Mouse (Mus musculus) 416B (cell line): ENCODE measurements around the gene Hspb7.

Experiments used
- DNase-seq: peaks from one replicate; pipeline ENCODE4 v3.0.0; 2011; ENCODE audit warnings: low read depth

Hspb7 gene

DNA sequence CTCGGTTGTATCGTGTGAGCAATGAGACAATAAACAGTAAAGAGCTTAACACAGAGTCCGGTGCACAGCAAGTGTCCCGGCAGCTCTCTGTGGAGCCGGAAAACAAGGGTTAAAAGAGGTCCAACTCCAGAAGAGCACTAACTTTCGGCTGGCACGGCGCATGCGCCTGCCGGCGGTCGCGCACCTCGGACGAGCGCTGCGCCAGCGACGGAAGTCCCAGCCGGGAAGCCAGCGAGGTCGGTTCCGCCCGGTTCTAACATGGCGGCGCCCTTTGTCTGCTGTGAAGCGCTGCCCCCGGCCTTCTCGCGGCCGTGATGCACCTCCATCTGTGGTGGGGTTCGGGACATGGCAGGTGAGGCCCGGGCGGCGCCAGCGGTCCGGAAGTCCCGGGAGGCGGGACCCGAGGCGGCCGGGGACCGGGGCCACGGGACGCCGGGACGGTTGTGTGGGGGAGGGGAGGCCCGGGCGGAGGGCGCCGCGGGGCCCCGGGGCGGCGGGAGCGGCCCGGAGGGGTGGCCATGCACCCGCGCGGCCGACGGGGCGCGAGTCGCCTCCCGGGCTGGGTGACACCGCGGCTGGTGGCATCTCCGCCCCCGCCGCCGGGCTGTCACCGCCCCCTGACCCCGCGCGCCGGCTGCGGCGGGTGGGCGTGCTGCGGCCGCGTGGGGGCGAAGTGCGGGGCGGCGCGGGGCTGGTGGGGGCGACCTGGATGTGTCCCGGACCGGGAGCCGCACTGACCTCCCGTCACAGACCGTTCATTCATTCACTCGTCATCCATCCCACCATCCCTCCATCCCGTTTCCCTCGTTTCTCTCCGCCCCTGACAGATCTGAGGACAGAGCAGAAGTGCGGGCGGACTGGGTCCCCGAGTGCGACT lies 24.1 kb downstream of the Hspb7 start, which contains the start of gene Zbtb17:
Gene Zbtb17 (plus strand): TSS at position 204 of the 877 bp plus-strand sequence.
- peak; percentile 87 for DNase-seq

DNA sequence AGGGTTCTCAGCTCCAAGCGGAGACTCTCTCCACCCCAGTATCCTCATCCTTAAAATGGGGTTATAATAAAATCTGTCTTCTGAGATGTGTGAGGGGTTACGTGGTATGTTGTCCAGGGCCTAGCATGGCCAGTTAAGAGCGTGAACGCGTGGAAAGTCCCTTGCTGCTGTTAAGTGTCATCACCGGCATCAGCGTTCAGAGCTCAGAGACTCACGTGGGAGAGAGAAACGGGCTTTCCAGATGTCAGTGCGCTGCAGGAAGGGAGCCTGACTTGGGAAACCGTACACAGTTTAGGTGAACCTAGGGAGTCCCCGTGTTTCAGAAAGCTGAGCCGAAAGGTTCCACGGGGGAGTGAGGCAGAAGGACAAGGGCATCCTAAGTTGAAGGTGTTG lies 24.7 kb downstream of the Hspb7 start:
- no peak for DNase-seq

DNA sequence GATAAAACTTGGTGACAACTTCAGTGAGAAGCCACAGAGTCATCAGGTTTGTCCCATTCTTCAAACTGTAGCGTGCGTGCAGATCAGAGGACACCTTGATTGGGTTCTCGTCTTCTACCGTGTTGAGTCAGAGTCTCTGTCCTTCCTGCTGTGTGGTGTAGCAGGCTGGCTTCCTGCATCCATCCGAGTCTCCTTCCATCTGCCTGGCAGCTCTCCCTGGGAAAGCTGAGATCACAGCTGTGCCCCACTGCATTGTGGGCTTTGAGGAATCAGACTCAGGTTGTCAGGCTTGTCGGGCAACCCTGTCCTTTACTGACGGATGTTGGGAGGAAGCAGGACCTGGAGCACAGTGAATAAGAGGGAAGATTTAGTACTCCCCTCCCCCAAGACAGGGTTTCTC lies 25.6 kb downstream of the Hspb7 start:
- no peak for DNase-seq

DNA sequence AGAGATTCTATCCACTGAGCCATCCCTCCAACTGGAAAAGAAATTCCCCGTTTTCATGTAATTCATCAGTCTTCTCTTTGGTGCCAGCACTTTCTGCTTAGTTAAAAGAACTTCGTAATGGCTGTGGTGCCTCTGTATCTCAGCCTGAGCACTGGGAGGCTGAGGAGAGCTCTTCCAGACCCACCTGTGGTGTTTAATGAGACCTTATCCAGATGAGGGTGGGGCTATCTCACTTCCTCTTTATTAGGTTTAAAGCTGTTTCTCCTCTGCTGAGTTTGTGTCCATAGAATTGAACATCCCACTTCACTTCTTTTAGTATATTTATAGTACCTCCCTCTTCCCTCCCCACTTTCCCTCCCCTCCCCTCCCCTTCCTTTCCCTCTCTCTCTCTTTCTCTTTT lies 30.7 kb downstream of the Hspb7 start:
- DNase-seq, result peak; percentile 37

DNA sequence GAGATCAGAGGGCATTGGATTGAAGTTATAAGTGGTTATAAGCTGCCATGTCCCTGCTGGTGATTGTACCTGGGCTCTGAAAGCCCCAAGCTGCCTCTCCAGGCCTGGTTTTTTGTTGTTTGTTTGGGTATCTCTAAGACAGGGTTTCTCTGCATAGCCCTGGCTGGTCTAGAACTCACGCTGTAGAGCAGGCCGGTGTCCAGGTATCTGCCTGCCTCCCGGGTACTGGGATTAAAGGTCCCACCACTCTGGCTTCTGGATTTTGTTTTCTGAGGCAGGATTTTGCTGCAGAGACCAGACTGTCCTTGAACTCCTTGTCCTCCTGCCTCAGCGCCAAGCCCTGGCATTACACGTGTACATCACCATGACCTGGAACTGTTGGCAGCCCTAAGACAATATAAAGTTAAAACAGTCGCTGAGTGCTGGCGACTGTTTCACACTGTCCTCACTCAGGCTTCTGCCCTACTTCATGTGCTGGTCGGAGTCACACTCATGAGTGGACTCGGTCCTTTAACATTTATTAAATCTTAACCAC lies 31.4 kb downstream of the Hspb7 start:
- no peak for DNase-seq

DNA sequence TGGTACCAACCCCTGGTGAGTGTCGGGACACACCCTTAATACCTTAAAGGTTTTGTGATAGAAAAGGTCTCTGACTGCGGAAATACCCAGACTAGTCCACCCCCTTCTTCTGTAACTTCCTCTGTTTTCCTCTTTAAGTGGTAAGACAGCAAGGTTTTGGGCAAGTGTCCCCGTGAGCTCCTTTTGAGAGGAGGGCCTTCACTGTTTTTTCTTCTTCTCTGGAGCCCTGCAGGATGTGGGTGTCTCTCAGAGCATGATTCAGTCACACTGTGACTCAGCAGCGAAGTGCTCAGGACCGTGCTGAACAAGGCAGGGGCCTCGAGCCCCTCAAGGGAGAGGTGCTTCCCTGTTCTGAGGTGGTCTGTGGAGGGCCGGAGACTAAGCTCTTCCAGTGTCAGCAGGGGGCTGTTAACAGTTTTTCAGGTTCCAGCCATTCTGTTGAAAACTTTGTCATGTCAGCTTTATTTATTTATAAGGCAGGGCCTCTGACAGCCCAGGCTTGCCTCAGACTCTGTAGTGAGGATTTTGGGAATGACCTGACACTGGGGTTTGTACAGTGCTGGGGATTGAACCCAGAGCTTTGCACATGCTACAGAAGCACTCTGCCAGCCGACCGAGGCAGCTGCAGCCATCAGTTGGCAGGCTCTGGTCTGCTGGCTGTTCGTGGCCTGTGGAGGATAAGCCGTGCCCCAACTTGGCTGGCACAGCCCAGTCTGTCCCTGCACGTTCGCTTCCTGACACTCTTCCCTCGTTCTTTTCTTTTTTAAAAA lies 34.2 kb downstream of the Hspb7 start:
- peak; percentile 86 for DNase-seq

DNA sequence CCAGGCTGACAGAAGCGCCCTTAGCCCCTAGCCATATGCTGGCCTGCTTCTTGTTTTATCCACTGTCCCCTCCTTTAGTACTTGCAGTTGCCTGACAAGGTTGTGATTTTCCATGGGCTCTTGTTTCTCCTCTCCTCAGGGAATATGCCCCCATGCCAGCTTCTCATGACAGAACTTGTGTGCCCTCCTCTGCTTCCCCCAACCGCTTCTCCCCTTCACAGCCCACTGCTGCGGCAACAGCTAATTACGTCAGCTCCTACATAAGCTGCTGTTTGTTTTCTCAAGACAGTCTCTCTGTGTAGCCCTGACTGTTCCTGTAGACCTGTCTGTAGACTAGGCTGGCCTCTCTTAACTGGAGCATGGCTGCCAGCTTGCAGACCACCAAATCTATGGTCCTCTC lies 34.9 kb downstream of the Hspb7 start:
- no peak for DNase-seq

DNA sequence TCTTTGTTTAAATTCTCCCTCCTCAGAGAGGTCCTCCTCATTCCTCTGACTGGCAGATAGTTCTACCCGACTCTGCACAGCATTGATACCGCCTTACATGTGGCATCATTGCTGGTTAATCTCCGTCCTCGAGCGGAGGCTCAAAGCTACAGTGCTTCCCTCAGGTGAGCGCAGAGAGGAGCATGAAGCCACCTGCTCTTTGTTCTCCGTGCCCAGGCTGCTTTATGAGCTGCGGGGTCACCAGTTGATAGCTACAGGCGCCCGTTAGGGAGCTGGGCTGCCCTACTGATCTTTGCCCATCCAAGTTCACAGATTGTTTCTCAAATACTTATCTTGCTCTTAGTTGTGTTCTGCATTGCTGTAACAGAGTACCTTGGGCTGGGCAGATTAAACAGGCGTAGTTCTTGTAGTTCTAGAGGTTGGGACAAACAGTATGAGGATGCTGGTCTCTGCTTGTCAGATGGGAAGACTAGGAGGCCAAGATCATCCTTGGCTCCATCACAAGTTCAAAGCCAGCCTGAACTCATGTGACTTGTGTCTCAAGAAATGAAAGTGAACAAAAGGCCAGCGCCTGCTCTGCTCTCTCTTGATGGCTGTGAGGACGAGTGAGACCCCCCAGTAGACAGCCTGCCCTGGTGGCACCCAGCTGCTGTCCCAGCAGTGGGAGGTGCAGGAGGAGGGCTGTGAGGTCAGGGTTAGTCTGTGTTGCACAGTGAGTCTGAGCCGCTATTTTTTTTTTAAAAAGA lies 35.8 kb downstream of the Hspb7 start:
- no peak for DNase-seq

DNA sequence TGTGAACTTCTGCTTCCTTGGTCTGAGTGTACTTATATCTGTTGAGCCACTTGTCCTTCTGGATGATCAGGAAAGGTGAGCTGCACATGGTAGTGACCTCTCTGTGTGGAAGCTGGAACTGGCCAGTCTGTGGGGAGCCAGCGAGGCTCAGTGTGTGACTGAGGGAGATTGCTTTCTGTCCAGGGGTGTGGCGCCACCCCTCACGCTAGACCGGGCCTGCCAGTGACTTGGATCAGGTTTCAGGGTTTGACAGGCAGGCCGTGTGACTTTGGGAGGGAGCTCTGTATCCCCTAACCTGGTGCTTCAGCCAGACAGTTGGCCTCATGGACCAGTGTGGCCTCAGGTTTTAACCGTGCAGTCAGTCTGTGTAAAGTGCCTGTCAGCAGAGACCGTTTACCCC lies 37.7 kb downstream of the Hspb7 start:
- DNase-seq, result peak; percentile 31

DNA sequence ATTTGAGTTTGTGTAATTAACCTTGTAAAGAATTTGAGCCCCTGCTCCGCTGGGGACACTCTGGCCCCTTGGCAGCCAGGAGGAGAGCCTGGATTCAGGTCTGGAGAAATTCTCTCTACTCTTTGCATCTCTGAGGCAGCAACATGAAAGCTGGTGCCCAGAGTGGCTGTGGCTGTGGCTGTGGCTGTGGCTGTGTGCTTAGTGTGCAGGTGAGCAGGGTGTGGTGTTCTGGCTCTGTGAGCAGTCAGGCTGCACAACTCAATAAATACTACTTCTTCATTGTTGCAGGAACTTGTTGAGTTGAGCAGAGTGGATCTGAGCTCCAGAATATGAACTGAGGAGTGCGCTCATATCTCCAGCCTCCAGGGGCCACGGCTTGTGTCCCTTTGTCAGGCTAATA lies 38.3 kb downstream of the Hspb7 start:
- DNase-seq, result no peak

DNA sequence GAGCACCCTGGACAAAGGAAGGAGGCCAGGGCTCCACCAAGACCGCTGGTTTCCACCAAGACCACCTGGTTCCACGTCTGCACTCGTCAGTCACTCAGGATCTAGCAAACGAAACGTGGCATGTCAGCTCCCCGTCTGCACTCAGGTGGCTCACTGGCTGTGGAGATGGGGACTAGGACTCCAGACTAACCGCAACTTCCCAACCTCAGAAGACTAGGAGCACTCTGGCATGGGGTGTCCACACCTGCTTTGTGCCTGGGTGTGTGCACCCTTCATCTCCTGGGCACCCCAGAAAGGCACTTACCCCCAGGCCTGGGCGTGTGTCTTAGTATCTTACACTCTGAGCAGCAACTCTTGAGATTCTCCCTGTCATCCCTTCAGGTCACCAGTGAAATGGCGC lies 39.2 kb downstream of the Hspb7 start:
- DNase-seq, result no peak

DNA sequence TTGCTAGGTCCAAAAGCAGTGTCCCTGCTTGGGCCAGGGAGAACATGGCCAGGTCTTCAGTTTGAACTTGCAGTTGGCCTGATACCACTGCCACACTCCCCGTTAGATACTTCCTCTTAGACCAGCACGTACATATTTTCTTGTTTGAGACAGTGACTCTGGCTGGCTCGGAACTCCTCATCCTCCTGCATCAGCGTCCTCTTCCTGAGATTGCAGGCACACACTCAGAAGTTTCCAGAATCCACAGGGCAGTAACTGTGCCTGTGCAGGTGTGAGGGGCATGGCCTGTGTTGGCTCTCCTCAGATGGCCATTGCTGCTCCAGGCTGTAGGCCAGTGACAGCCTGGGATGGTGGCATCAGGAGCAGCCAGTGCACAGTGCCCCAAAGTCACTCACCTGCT lies 39.9 kb downstream of the Hspb7 start:
- DNase-seq, result no peak

DNA sequence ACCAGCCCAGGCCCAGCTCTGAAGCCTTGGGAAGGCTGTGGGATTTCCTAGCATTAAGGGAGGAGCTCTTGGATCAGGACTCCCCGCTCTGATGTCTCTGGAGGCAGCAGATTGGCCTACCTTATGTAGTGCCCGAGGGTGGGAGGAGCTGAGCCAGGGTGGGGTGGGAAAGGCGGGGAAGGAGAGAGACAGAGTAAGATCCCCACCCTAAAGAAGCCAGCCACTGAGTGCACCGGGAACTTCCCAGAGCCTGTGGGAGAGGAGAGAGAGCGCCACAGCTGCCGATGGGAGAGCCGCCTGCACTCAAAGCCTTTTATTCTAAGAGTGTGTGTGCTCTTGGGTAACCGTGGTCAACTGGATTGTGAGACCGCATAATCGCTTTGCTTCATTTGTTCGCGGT lies 40.5 kb downstream of the Hspb7 start:
- DNase-seq, result no peak

DNA sequence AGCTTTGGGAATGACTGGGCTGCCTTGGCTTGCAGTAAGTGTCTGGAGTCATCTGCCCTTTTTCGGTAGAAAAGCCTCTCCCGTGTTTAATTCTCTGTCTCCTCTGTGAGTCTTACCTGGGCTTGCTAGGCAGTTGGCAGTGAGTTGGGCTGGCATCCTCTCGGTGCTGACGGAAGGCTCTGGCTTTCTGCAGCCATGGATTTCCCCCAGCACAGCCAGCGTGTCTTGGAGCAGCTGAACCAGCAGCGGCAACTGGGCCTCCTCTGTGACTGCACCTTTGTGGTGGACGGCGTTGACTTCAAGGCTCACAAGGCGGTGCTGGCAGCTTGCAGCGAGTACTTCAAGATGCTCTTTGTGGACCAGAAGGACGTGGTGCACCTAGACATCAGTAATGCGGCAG lies 41.0 kb downstream of the Hspb7 start:
- DNase-seq, result no peak

DNA sequence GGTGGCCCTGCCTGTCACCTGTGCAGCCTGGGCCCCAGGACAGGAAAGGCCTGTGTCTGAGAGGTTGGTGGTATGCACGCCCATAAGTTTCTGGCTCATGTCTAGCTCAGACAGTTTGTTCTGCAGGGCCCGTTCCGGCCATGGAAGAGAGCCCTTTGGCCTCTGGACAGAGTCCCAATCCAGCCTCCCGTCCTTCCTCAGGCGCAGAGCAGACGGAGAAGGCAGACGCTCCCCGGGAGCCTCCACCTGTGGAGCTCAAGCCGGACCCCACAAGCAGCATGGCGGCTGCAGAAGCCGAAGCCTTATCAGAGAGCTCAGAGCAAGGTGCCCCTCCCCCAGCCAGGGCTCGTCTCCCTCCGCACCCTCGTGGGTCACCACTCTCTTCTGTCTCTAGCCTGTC lies 42.9 kb downstream of the Hspb7 start:
- no peak for DNase-seq

DNA sequence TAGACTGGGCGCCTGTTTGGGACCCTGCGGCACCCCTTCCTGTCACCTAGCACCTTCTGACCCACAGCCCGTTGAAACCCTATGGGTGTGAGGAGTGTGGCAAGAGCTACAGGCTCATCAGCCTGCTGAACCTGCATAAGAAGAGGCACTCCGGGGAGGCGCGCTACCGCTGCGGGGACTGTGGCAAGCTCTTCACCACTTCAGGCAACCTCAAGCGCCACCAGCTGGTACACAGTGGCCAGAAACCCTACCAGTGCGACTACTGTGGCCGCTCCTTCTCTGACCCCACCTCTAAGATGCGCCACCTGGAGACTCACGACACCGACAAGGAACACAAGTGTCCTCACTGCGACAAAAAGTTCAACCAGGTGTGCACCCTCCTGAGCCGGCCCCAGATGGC lies 44.1 kb downstream of the Hspb7 start:
- no peak for DNase-seq

DNA sequence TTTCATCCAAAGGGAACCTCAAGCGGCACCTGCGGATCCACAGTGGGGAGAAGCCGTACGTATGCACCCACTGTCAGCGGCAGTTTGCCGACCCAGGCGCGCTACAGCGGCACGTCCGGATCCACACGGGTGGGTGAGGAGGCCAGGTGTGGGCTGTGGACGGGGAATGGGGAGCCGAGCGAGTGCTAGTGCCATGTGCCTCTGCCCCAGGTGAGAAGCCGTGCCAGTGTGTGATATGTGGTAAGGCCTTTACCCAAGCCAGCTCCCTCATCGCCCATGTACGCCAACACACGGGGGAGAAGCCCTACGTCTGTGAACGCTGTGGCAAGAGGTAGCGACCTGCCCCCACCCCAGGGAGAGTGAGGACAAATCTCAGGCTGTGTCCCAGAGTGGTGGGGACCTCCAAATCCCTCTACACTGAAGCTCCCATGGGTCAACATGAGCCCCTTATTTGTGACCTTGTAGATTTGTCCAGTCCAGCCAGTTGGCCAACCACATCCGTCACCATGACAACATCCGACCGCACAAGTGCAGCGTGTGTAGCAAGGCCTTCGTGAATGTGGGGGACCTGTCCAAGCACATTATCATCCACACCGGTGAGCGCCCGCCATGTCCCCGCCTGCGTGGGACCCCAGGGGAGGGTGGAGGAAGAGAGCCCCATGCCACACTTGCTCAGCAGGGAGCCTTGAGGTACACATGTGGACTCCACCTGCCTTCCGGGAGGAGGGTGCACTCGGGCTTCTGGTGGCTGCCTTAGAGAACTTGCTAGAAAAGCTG lies 45.1 kb downstream of the Hspb7 start:
- DNase-seq, result no peak

DNA sequence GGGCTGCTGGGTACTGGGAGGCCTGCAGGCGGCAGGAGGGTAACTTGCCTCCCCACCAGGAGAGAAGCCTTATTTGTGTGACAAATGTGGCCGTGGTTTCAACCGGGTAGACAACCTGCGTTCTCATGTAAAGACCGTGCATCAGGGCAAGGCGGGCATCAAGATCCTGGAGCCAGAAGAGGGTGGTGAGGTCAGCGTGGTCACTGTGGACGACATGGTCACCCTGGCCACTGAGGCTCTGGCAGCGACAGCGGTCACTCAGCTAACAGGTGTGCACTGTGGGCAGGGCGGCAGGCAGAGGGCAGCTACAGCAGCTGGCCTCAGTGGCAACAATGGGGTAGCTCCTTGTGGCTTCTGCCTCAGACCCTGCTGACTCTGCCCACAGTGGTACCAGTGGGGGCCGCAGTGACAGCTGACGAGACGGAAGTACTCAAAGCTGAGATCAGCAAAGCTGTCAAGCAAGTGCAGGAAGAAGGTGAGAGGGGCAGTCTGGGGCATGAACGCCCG lies 45.8 kb downstream of the Hspb7 start:
- DNase-seq, result no peak

DNA sequence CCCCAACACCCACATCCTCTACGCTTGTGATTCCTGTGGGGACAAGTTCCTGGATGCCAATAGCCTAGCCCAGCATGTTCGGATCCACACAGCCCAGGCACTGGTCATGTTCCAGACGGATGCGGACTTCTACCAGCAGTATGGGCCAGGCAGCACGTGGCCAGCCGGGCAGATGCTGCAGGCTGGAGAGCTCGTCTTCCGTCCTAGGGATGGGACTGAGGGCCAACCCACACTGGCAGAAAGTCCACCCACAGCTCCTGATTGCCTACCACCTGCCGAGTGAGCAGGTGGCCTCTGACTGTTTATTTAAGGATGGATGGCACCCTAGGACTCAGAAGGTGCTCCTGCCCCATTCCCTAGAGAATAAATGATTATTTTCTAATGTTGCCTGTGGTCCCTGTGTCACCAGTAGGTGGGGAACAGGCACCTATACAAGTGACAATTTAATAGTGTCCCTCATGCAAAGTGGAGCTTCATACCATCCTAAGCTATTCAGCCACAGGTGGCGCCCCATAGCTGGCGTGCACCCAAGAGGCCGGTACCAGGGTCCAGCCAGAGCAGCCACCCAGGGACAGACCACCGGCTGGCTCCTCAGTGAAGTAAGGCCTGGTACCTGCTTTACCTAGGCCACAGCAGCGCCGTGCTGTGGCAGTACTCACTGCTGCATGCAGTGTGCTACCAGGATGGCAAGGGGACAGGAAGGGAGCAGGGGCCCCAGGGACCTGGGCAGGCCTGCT lies 46.4 kb downstream of the Hspb7 start:
- DNase-seq, result no peak

DNA sequence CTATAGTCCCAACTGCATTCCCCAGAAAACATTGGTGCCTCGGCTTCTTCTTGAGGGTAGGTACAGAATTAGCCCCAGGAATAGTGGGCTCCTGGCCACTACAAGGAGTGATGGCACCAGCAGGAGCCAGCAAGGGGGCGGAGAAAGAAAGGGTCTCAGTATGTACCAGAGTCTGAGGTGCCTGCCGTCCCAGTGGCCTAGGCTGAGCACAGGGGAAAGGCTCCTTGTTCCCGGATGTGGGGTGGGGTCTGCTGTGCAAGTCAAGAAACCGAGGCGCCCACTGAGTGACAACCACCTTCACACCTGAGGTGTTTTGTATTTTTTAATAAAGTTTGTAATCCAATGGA lies 47.0 kb downstream of the Hspb7 start:
- DNase-seq, result no peak

DNA sequence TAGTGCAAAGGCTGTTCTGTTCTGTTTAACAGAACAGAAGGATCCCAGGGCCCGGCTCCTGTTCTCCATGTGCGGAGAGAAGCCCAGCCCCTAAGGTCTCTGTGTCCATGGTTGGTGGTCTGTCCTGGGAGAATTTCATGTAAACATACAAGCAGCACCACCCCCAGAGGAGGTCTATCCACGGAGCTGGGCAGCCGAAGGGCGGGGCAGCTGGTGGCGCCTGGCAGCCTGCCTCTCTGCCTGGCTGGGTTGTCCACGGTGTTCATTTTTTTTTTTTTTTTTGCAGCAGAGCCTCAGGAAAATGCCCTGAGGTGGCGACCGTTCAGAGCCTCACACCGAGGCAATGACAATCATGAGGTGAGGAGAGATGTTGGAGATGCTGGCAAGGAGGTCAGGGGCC lies 48.0 kb downstream of the Hspb7 start:
- no peak for DNase-seq
